Mouse (Mus musculus) A20 (cell line): ENCODE results near the gene Plpp1.

Experiments
- DNase-seq: peaks from one replicate; pipeline ENCODE4 v3.0.0-alpha.2; 2011; ENCODE audit warnings: low read depth, low spot score

Gene Plpp1

GRCm38 (mm10) chr13:112800597-112801380 is at the start of gene Plpp1:
Plpp1 (plus strand) TSS chr13:112800792.
- peak; percentile 97 for DNase-seq

- DNase-seq: peak; percentile 68
These were observed 48.9 kb upstream of the Plpp1 start for GRCm38 (mm10) chr13:112751454-112752308.

GRCm38 (mm10) chr13:112752309-112752975 is 48.1 kb upstream of the Plpp1 start:
- peak; percentile 26 for DNase-seq

GRCm38 (mm10) chr13:112753522-112753921 is 47.1 kb upstream of the Plpp1 start:
- DNase-seq: peak; percentile 5

- DNase-seq: no peak
These were observed 45.7 kb upstream of the Plpp1 start for GRCm38 (mm10) chr13:112754871-112755270.

- DNase-seq: no peak
These were observed 45.0 kb upstream of the Plpp1 start for GRCm38 (mm10) chr13:112755507-112756010.

- no peak for DNase-seq
These were observed 43.2 kb upstream of the Plpp1 start for GRCm38 (mm10) chr13:112757395-112757794.

GRCm38 (mm10) chr13:112758546-112759090 is 42.0 kb upstream of the Plpp1 start:
- no peak for DNase-seq

- no peak for DNase-seq
These were observed 41.2 kb upstream of the Plpp1 start for GRCm38 (mm10) chr13:112759364-112759763.

GRCm38 (mm10) chr13:112759777-112760537 is 40.6 kb upstream of the Plpp1 start:
- no peak for DNase-seq

- peak; percentile 49 for DNase-seq
These were observed 40.1 kb upstream of the Plpp1 start for GRCm38 (mm10) chr13:112760538-112760881.

- no peak for DNase-seq
These were observed 38.8 kb upstream of the Plpp1 start for GRCm38 (mm10) chr13:112761787-112762186.

GRCm38 (mm10) chr13:112762548-112762947 is 38.0 kb upstream of the Plpp1 start:
- no peak for DNase-seq

- DNase-seq: no peak
These were observed 37.0 kb upstream of the Plpp1 start for GRCm38 (mm10) chr13:112763531-112764091.

- no peak for DNase-seq
These were observed 36.0 kb upstream of the Plpp1 start for GRCm38 (mm10) chr13:112764556-112764955.

GRCm38 (mm10) chr13:112765654-112766053 is 34.9 kb upstream of the Plpp1 start:
- DNase-seq: no peak

- no peak for DNase-seq
These were observed 29.9 kb upstream of the Plpp1 start for GRCm38 (mm10) chr13:112770528-112771328.

- DNase-seq: no peak
These were observed 29.0 kb upstream of the Plpp1 start for GRCm38 (mm10) chr13:112771447-112772208.

GRCm38 (mm10) chr13:112772252-112772651 is 28.3 kb upstream of the Plpp1 start:
- DNase-seq: no peak
